Mouse (Mus musculus): ENCODE measurements around the gene Lct. TPM values are rescaled to one million over a fixed set of nuclear protein-coding genes. Genes with fewer than 3 reads are reported as not detected.
A peak's percentile ranks its signal among the peaks of the same experiment; 100 is the strongest.

Gene Lct
- total and polyA plus RNA-seq, 3 experiments = 0.07 to 0.14 (median 0.08) TPM

DNA sequence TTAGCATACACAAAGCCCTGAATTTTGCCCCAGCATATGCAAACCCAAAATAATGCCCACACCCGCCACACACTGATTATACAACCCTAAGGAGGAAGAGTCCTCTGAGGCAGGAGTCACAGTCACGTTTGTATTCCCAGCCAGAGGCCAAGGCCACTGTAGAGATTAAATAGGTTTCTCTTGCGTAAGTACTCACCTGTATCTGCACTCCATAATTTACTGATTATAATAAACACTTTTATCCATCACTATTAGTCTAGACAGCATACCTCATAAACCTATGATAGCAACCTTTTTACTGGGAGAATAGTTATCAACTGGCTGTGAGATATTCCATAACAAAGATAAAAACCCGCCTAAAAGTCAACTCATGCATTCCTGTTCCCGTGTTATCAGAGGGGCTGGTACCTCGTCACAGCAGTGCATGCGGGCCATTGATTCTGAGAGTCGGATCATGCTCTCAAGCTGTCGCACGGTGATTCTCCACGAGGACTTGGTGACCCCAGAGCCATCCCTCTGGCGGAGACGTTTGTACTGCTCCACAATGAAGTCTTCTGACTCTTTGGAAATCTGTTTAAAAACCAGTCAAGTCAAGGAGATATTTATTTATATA lies 9.7 kb upstream of the Lct start:
- Histone ChIP-seq H3K9me3 (replicated peaks; ENCODE audit: low read length) (no peaks in the 10 kb centered on the region), H3K36me3 (replicated peaks in 1 of 2; ENCODE audit: control insufficient read depth in 1 of 2, insufficient read depth in 1 of 2, low read length in 1 of 2) (peaks cover 76 to 90% of the 10 kb centered on the region in 2 experiments), H3K9ac (ENCODE audit: insufficient read depth, low read depth) (no peak overlapping the region), H3K27me3 (replicated peaks) (no peaks in the 10 kb centered on the region), H3K4me1 (ENCODE audit: control insufficient read depth in 1 of 2, insufficient read depth in 2 of 2) (no peaks in the 10 kb centered on the region), H3K79me2 (replicated peaks; ENCODE audit: control insufficient read depth, extremely low read depth, insufficient read depth, poor library complexity, severe bottlenecking) (peaks cover 4% of the 10 kb centered on the region; the same call in 1 of the 2 replicates), H3K4me2 (ENCODE audit: insufficient read depth, low read depth, poor library complexity, severe bottlenecking) (no peak overlapping the region), H3K27ac (ENCODE audit: insufficient read depth, low read depth) (no peak overlapping the region), H3K4me3 (replicated peaks in 1 of 3; ENCODE audit: low read depth in 2 of 3, low read length in 2 of 3, poor library complexity in 1 of 3) (no peak overlapping the region)
- TF ChIP-seq POLR2A (IDR thresholded peaks at IDR 0.05; ENCODE audit: low read depth, low read length) = 0 out of 2 replicates have a peak, but pooled peaks have one; percentile 21
- no peak for TF ChIP-seq TBP (conservative IDR thresholded peaks at IDR 0.05; ENCODE audit: low read depth, low read length)
- in situ Hi-C loops (cut with MboI; ENCODE audit: low pct_ligation_motif_present, low pct_unique_long_range_greater_than_20kb, low sequenced_read_pairs) = loop anchor here (10.0 kb wide), 1 partner anchor 63 kb away; no protein-coding TSS in a partner anchor
- no peak for DNase-seq (ENCODE audit: extremely low read depth)
- dilution Hi-C loops (cut with MboI; ENCODE audit: extremely low pct_ligation_motif_present, extremely low pct_unique_long_range_greater_than_20kb, low sequenced_read_pairs) = no loop called here

DNA sequence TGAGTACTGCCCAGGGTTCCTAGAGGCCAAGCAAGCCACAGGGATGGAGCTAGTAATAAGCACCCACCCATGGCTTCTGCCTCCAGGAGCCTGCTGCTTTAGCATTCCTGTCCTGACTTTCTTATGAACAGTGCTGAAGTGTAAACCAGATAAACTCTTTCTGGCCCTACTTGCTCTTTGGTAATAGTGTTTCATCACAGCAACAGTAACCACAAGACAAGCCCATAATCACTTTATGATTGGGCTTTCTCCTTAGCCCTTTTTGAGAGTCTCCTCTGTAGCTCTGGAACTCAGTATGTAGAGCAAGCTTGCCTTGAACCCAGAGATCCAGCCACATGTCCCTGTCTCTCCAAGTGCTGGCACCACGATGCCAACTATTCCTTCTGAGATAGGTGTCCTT lies 2.2 kb upstream of the Lct start:
- no peak for DNase-seq (ENCODE audit: extremely low read depth)
- H3K9me3 ChIP-seq (replicated peaks; ENCODE audit: low read length) = no peaks in the 10 kb centered on the region
- no peaks in the 10 kb centered on the region for H3K4me1 ChIP-seq (ENCODE audit: control insufficient read depth in 1 of 2, insufficient read depth in 2 of 2)
- H3K36me3 ChIP-seq (replicated peaks in 1 of 2; ENCODE audit: control insufficient read depth in 1 of 2, insufficient read depth in 1 of 2, low read length in 1 of 2) = peaks cover 57 to 86% of the 10 kb centered on the region in 2 experiments
- H3K4me2 ChIP-seq (ENCODE audit: insufficient read depth, low read depth, poor library complexity, severe bottlenecking) = no peak overlapping the region
- H3K27me3 ChIP-seq (replicated peaks) = no peaks in the 10 kb centered on the region
- dilution Hi-C loops (cut with MboI; ENCODE audit: extremely low pct_ligation_motif_present, extremely low pct_unique_long_range_greater_than_20kb, low sequenced_read_pairs) = no loop called here
- no peaks in the 10 kb centered on the region for H3K79me2 ChIP-seq (replicated peaks; ENCODE audit: control insufficient read depth, extremely low read depth, insufficient read depth, poor library complexity, severe bottlenecking)
- no peak overlapping the region for H3K4me3 ChIP-seq (replicated peaks in 1 of 3; ENCODE audit: low read depth in 2 of 3, low read length in 2 of 3, poor library complexity in 1 of 3)
- in situ Hi-C loops (cut with MboI; ENCODE audit: low pct_ligation_motif_present, low pct_unique_long_range_greater_than_20kb, low sequenced_read_pairs) = loop anchor here (10.0 kb wide), 1 partner anchor 56 kb away; no protein-coding TSS in a partner anchor
- no peak overlapping the region for H3K9ac ChIP-seq (ENCODE audit: insufficient read depth, low read depth)
- TF ChIP-seq ELF1 (IDR thresholded peaks at IDR 0.05; ENCODE audit: low read depth, low read length) = no peak
- TF ChIP-seq SIN3A (IDR thresholded peaks at IDR 0.05; ENCODE audit: low read length) = no peak
- no peak for TF ChIP-seq RAD21 (IDR thresholded peaks at IDR 0.05; ENCODE audit: low read depth, low read length)
- TF ChIP-seq RCOR1 (conservative IDR thresholded peaks at IDR 0.05; ENCODE audit: low read depth, low read length) = no peak
- TF ChIP-seq CHD1 (IDR thresholded peaks at IDR 0.05; ENCODE audit: low read depth, low read length) = no peak
- TF ChIP-seq POLR2A (IDR thresholded peaks at IDR 0.05; ENCODE audit: low read depth, low read length) = no peak
- TF ChIP-seq TCF12 (IDR thresholded peaks at IDR 0.05; ENCODE audit: low read depth, low read length) = no peak
- TF ChIP-seq JUND (conservative IDR thresholded peaks at IDR 0.05; ENCODE audit: low read depth, low read length) = no peak
- TF ChIP-seq MYC (IDR thresholded peaks at IDR 0.05; ENCODE audit: low read depth, low read length) = no peak
- no peak for TF ChIP-seq ETS1 (conservative IDR thresholded peaks at IDR 0.05; ENCODE audit: low read depth, low read length)
- TF ChIP-seq HCFC1 (IDR thresholded peaks at IDR 0.05; ENCODE audit: low read depth, low read length) = no peak
- no peak overlapping the region for H3K27ac ChIP-seq (ENCODE audit: insufficient read depth, low read depth)

DNA sequence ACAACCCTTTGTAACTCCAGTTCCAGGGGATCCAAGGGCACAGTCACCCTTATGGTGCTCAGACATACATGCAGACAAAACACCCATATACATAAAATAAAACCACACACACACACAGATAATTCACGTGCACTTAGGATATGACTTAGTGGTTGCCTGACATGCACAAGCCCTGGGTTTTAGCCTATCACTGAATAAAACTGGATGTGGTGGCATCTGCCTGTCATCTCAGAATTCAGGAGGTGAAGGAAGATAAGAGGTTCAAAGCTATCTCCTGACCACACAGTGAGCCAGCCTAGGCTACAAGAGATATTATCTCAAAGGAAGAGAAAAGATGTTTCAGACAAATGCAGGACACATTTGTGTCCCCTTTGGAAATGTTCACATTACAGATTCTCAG lies 953 bp downstream of the Lct start:
- no peak overlapping the region for H3K4me3 ChIP-seq (replicated peaks in 1 of 3; ENCODE audit: low read depth in 2 of 3, low read length in 2 of 3, poor library complexity in 1 of 3)
- no peak for DNase-seq (ENCODE audit: extremely low read depth)
- H3K27ac ChIP-seq (ENCODE audit: insufficient read depth, low read depth) = no peak overlapping the region
- no peak overlapping the region for H3K9ac ChIP-seq (ENCODE audit: insufficient read depth, low read depth)
- in situ Hi-C loops (cut with MboI; ENCODE audit: low pct_ligation_motif_present, low pct_unique_long_range_greater_than_20kb, low sequenced_read_pairs) = no loop called here
- TF ChIP-seq GABPA (IDR thresholded peaks at IDR 0.05; ENCODE audit: insufficient replicate concordance, low read depth, low read length) = no peak
- TF ChIP-seq RAD21 (IDR thresholded peaks at IDR 0.05; ENCODE audit: low read depth, low read length) = no peak
- TF ChIP-seq ZMIZ1 (IDR thresholded peaks at IDR 0.05; ENCODE audit: low read depth, low read length) = no peak
- no peak for TF ChIP-seq KAT2A (IDR thresholded peaks at IDR 0.05; ENCODE audit: insufficient replicate concordance, low read length)
- TF ChIP-seq TCF12 (IDR thresholded peaks at IDR 0.05; ENCODE audit: low read depth, low read length) = no peak
- no peak for TF ChIP-seq SIN3A (IDR thresholded peaks at IDR 0.05; ENCODE audit: low read length)
- TF ChIP-seq USF1 (IDR thresholded peaks at IDR 0.05; ENCODE audit: low read depth, low read length) = no peak
- no peak for TF ChIP-seq ZKSCAN1 (IDR thresholded peaks at IDR 0.05; ENCODE audit: borderline replicate concordance, low read depth, low read length)
- no peak for TF ChIP-seq RCOR1 (conservative IDR thresholded peaks at IDR 0.05; ENCODE audit: low read depth, low read length)
- TF ChIP-seq UBTF (IDR thresholded peaks at IDR 0.05; ENCODE audit: low read depth, low read length) = no peak
- TF ChIP-seq JUND (conservative IDR thresholded peaks at IDR 0.05; ENCODE audit: low read depth, low read length) = no peak
- no peak for TF ChIP-seq E2F4 (IDR thresholded peaks at IDR 0.05; ENCODE audit: insufficient replicate concordance, low read depth, low read length)
- no peaks in the 10 kb centered on the region for H3K9me3 ChIP-seq (replicated peaks; ENCODE audit: low read length)
- H3K79me2 ChIP-seq (replicated peaks; ENCODE audit: control insufficient read depth, extremely low read depth, insufficient read depth, poor library complexity, severe bottlenecking) = no peaks in the 10 kb centered on the region
- dilution Hi-C loops (cut with MboI; ENCODE audit: extremely low pct_ligation_motif_present, extremely low pct_unique_long_range_greater_than_20kb, low sequenced_read_pairs) = no loop called here
- peaks cover 0 to 20% of the 10 kb centered on the region in 2 experiments; a peak in 2 of 4 replicates for H3K4me1 ChIP-seq (ENCODE audit: control insufficient read depth in 1 of 2, insufficient read depth in 2 of 2)
- H3K27me3 ChIP-seq (replicated peaks) = no peaks in the 10 kb centered on the region
- H3K4me2 ChIP-seq (ENCODE audit: insufficient read depth, low read depth, poor library complexity, severe bottlenecking) = no peak overlapping the region
- peaks cover 29 to 71% of the 10 kb centered on the region in 2 experiments for H3K36me3 ChIP-seq (replicated peaks in 1 of 2; ENCODE audit: control insufficient read depth in 1 of 2, insufficient read depth in 1 of 2, low read length in 1 of 2)

Data from CH12.LX (cell line).